Mouse (Mus musculus) liver, adult 2 months (tissue): Measurements from ENCODE around the gene Zfp668.
A peak's percentile ranks its signal among the peaks of the same experiment; 100 is the strongest.

Experiments used
- CTCF ChIP-seq: fragments of 200-500 bp; IDR thresholded peaks from 2 replicates; pipeline ENCODE4 v1.5.1; 2011; ENCODE audit warnings: low read depth, low read length, control low read depth
- POLR2A ChIP-seq: fragments of 200-500 bp; IDR thresholded peaks from 2 replicates; pipeline ENCODE4 v1.6.1; 2011; ENCODE audit warnings: low read length, control low read depth; ENCODE audit not compliant: insufficient read depth; ENCODE audit errors: extremely low read depth

DNA sequence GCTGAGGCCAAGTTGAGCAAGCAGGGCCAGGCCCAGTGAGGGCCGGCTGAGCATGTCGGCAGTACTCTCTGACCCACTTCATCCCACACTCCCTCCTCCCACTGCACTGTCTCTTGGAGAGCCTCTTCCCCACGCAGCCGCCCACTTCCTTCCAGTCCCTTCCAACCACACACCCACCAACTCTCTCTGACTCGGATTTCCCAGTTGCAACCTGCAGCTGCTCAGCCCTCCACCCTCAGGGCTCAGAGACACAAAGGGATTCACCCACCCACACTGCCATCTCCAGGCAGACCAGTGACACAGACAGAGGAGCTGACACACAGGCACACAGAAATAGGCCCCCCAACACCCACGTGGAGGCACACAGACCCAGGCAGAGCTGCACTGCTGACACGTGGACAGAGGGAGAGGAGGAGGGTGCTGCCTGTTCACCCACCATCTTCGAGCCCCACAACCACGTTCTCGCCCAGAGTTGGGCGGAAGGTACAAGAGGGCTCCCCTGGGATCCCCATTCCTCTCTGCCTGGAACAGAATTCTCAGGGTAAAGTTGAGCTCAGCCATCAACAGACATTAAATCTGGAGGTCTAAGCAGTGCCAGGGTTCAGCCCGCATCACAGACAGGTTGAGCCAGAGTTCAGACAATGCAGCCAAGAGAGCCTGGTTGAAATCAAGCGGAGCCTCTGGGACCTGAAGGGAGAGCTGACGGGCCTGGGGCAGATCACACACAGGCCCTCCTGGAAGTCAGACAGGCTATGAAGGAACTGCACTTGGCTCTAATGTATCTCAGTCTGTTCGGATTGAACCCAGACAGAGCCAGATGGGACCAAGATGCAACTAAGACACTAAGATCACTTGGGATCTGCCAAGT, 60.4 kb downstream of the Zfp668 start:
- TF ChIP-seq CTCF = peak; percentile 79
- 0 out of 2 replicates have a peak, but pooled peaks have one; percentile 13 for TF ChIP-seq POLR2A
